Mouse (Mus musculus): ENCODE data around the gene Rsad2.

- no peak for TF ChIP-seq MAX (IDR thresholded peaks at IDR 0.05)
- TF ChIP-seq CTCF (IDR thresholded peaks at IDR 0.05; ENCODE audit: control insufficient read depth, insufficient read depth, insufficient read length), result no peak
Observed at GRCm38 (mm10) chr12:26410443-26410842, 45.8 kb downstream of the Rsad2 start.

All from C2C12 (cell line).